Mouse (Mus musculus) layer of hippocampus, adult 2 months (tissue): ENCODE measurements around the gene Gcc2. TPM values are rescaled to one million over a fixed set of nuclear protein-coding genes. Genes with fewer than 3 reads are reported as not detected.

Experiments
- DNase-seq, 2 experiments: peaks; one replicate each; pipeline ENCODE4 v3.0.0; 2022; ENCODE audit warnings: low spot score in 2 of 2
- H3K27ac ChIP-seq: fragments of 200-600 bp; 2 replicates; pipeline ENCODE4 v1.8.1; 2022
- H3K4me3 ChIP-seq: fragments of 200-600 bp; 2 replicates; pipeline ENCODE4 v1.8.1; 2022; ENCODE audit warnings: mild to moderate bottlenecking
- CTCF ChIP-seq: fragments of 200-600 bp; conservative IDR thresholded peaks from 2 replicates; pipeline ENCODE4 v1.8.1; 2022; ENCODE audit warnings: antibody characterized with exemption, mild to moderate bottlenecking, moderate library complexity
- total RNA-seq, 2 experiments: library from RNA; stranded (reverse); gene quantifications; 2 replicates each; pipeline ENCODE4 v1.2.3; 2021

Gene Gcc2
- total RNA-seq, 2 experiments from 2014 or later = 75.9 to 81.9 TPM

GRCm38 (mm10) chr10:58255954-58256353 is 657 bp downstream of the Gcc2 start:
- H3K27ac ChIP-seq = peak overlapping the region; percentile 93; the same call in 1 of the 2 replicates
- no peak for DNase-seq
- TF ChIP-seq CTCF = no peak
- peak overlapping the region; percentile 84 for H3K4me3 ChIP-seq

GRCm38 (mm10) chr10:58258466-58258865 is 3.2 kb downstream of the Gcc2 start:
- peak; percentile 52 for TF ChIP-seq CTCF
- no peak for DNase-seq
- Histone ChIP-seq H3K4me3 (no peak overlapping the region), H3K27ac (no peak overlapping the region)

DNA sequence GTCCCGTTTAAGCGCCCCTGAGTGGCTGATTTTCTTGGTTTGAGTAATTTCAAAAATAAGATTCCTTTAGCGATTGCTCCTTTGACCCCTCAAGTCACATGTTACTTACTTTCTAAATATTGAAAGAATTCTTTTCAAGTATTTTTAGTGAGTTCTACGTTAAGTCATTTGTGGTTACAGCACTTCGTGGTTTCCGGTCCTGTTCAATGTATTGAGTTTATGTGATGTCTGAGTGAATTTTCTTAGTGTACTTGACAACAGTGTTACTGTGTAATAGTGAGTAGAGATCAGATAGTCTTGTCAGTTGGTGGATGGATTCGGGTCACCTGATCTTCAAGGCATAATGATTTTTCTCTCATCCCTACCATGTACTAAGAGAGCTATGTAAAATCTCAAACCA is 26.9 kb downstream of the Gcc2 start:
- no peak for TF ChIP-seq CTCF
- Histone ChIP-seq H3K4me3 (no peak overlapping the region), H3K27ac (no peak overlapping the region)
- no peak for DNase-seq

DNA sequence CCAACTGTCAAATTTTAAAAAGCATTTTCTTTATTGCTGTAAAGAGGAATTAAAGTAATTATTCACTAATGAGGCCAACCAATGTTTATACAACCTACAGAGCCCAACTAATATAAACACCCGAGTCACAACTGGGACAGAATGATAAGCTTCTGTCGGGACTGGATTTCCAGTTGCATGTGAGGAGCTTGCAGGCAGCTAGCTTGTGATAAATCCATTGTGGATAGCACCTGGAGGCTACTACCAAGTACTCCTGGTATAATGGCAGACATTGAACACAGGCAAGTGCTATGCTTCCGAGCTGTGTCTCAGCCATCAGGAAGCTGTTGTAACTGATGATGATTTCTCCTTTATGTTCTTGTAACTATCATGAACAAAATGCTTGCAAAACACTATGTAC is 35.4 kb downstream of the Gcc2 start:
- H3K4me3 ChIP-seq = no peak overlapping the region
- TF ChIP-seq CTCF = no peak
- no peak for DNase-seq

GRCm38 (mm10) chr10:58294246-58294645 is 38.9 kb downstream of the Gcc2 start:
- peak; percentile 32 to 68 for DNase-seq
- H3K4me3 ChIP-seq = no peak overlapping the region
- TF ChIP-seq CTCF = no peak
- H3K27ac ChIP-seq = no peak overlapping the region

More for the DNA sequence above, 35.4 kb downstream of the Gcc2 start:
- H3K27ac ChIP-seq = no peak overlapping the region

GRCm38 (mm10) chr10:58295605-58296004 is 40.3 kb downstream of the Gcc2 start:
- no peak for DNase-seq
- no peak overlapping the region for H3K27ac ChIP-seq
- no peak overlapping the region for H3K4me3 ChIP-seq
- no peak for TF ChIP-seq CTCF

GRCm38 (mm10) chr10:58304996-58305395 is 49.7 kb downstream of the Gcc2 start:
- TF ChIP-seq CTCF = no peak
- no peak for DNase-seq
- no peak overlapping the region for H3K4me3 ChIP-seq
- no peak overlapping the region for H3K27ac ChIP-seq

DNA sequence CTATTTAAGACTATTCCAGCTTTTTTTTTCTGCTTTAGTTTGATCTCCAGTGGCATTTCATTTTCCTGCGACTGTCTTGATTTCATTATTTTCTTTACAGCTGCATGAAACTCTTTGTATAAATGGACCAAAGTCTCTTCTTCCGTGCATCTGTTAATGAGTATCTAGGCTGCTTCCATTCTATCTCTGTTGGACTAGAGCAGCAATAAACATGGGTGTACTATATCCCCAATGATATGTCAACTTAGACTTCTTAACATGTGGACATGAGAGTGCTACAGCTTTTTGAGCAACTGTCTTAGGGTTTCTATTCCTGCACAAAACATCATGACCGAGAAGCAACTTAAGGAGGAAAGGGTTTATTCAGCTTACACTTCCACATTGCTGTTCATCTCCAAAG is 51.6 kb downstream of the Gcc2 start:
- Histone ChIP-seq H3K4me3 (no peak overlapping the region), H3K27ac (no peak overlapping the region)
- no peak for TF ChIP-seq CTCF
- DNase-seq = no peak

- Histone ChIP-seq H3K4me3 (no peak overlapping the region), H3K27ac (no peak overlapping the region)
- no peak for TF ChIP-seq CTCF
- no peak for DNase-seq
Observed at GRCm38 (mm10) chr10:58310791-58311190, 55.5 kb downstream of the Gcc2 start.

GRCm38 (mm10) chr10:58312887-58313286 is 57.6 kb downstream of the Gcc2 start:
- TF ChIP-seq CTCF = peak; percentile 43
- DNase-seq = no peak
- H3K27ac ChIP-seq = no peak overlapping the region
- no peak overlapping the region for H3K4me3 ChIP-seq

DNA sequence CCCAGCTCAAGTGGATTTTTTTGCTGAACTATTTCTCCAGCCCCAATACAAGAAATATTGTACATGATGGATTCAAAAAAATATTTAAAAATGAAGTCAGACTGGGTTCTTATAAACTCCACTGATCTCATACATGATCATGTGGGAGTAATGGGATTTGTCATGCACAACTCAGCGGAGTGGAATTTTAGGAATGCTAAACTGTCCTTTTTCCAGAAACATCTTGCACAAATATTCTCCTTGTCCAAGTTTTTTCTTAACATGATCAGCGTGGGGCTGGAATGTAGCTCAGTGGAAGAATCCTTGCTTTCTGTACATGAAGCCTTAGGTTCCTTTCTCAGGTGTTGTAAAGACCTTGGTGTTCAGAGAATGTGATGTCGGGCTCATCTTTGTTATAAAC is 65.6 kb downstream of the Gcc2 start:
- Histone ChIP-seq H3K4me3 (no peak overlapping the region), H3K27ac (no peak overlapping the region)
- DNase-seq = no peak
- no peak for TF ChIP-seq CTCF

- H3K4me3 ChIP-seq = peak overlapping the region; percentile 70
- peak overlapping the region; percentile 76 for H3K27ac ChIP-seq
- DNase-seq = no peak
- no peak for TF ChIP-seq CTCF
Observed at GRCm38 (mm10) chr10:58322361-58323027, 67.2 kb downstream of the Gcc2 start.

DNA sequence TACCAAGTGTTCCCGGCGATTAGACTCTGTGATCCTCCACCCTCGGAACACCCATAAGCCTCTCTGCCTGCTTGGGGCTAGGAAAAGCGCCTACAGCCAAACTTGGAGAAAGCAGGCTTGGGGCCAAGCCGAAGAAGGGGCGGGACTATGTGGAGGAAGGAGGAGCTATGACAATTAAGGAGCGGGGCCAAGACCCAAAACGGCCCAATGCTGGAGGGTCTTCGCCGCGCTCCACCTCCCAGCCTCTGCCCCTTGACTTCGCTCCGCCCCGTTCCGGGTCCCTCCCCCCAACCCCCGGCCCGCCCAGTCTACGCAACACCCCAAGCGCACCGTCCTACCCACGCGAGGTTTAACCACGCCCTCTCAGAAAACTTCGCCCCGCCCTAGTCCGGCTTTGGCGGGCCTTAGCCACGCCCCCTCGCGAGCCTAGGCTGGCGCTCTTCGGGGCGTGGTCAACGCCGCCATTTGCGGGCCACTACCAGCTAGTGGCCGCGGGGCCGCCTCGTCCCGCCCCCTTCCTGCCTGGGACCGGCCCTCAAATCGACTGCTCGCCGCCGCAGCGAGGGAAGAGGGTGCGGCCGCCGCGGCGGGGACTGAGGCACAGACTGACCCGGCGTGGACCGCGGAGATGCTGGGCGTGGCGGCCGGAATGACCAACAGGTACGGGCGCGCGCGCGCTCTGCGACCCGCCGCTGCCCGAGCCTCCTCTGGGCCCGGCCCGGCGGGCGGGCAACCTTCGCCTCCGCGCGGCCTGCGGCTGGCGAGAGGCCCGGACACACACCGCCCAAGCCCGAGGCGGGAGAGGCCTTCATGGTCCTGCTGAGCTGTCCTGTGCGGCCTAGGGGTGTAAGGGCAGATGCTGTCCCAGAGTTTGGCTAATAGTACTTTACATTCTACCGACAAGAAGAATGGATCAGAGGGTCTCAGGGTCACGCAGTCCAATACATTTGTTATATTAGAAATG is 68.0 kb downstream of the Gcc2 start, which contains the start of gene Lims1:
Gene Lims1 (plus strand): TSS at position 439 of the 964 bp plus-strand sequence.
- TF ChIP-seq CTCF = 0 out of 2 replicates have a peak, but pooled peaks have one; percentile 20
- DNase-seq = peak; percentile 96
- peak within 1 kb of the TSS; percentile 70 for H3K4me3 ChIP-seq
- peak within 1 kb of the TSS; percentile 86 for H3K27ac ChIP-seq
